Mouse (Mus musculus) intestine, embryonic 15.5 days (tissue): ENCODE data around the gene Usp54. TPM values are rescaled to one million over a fixed set of nuclear protein-coding genes. Genes with fewer than 3 reads are reported as not detected.

ENCODE experiments used
- ATAC-seq: fragments of 200-750 bp; cut with Nextera tagmentation; 2 replicates; pipeline ENCODE4 v1.8.0; 2017; ENCODE audit warnings: moderate TSS enrichment, moderate library complexity
- H3K27ac ChIP-seq: fragments of 300-500 bp; sonication (generic); 2 replicates; pipeline ENCODE4 v1.5.1; 2015; ENCODE audit warnings: mild to moderate bottlenecking, inconsistent platforms
- H3K27me3 ChIP-seq: fragments of 300-500 bp; sonication (generic); replicated peaks from 2 replicates; pipeline ENCODE4 v1.6.1; 2015; ENCODE audit warnings: inconsistent platforms
- H3K36me3 ChIP-seq: fragments of 300-500 bp; sonication (generic); 2 replicates; pipeline ENCODE4 v1.6.1; 2015; ENCODE audit warnings: inconsistent platforms
- H3K4me1 ChIP-seq: fragments of 300-500 bp; sonication (generic); replicated peaks from 2 replicates; pipeline ENCODE4 v1.6.1; 2015; ENCODE audit warnings: inconsistent platforms
- H3K4me2 ChIP-seq: fragments of 300-500 bp; sonication (generic); replicated peaks from 2 replicates; pipeline ENCODE4 v1.6.1; 2015; ENCODE audit warnings: mild to moderate bottlenecking, inconsistent platforms
- H3K4me3 ChIP-seq: fragments of 300-500 bp; sonication (generic); replicated peaks from 2 replicates; pipeline ENCODE4 v1.5.1; 2015; ENCODE audit warnings: inconsistent platforms
- H3K9ac ChIP-seq: fragments of 300-500 bp; sonication (generic); 2 replicates; pipeline ENCODE4 v1.6.1; 2015; ENCODE audit warnings: inconsistent platforms
- H3K9me3 ChIP-seq: fragments of 300-500 bp; sonication (generic); 2 replicates; pipeline ENCODE4 v1.6.1; 2016; ENCODE audit warnings: inconsistent platforms
- WGBS: fragments of 180-500 bp; shearing (Covaris S2); methylation state at CpG from one replicate; pipeline ENCODE4 v1.1.7; 2015; 5-methylcytosine and 5-hydroxymethylcytosine counted together
- polyA plus RNA-seq: library from polyadenylated mRNA; unstranded; fragments of >200 nt; fragmentation: Nextera tagmentation; extraction: Ambion mirVana; gene quantifications from 2 replicates; pipeline ENCODE4 v1.2.1, GENCODE M21; 2015

The Usp54 gene
- polyA plus RNA-seq, 1 experiment from 2014 or later = 4.4 TPM

GRCm38 (mm10) chr14:20544467-20545411 is 96.1 kb downstream of the Usp54 start:
- no peak overlapping the region for H3K9ac ChIP-seq
- H3K4me2 ChIP-seq = peak overlapping the region; percentile 56
- H3K27ac ChIP-seq = no peak overlapping the region

GRCm38 (mm10) chr14:20529643-20530042 is 111.2 kb downstream of the Usp54 start:
- 88% methylated on average over 4 of the region's 4 CpGs for WGBS
- Histone ChIP-seq H3K9me3 (no peaks in the 10 kb centered on the region), H3K36me3 (no peaks in the 10 kb centered on the region), H3K27me3 (no peaks in the 10 kb centered on the region), H3K4me3 (no peak overlapping the region), H3K27ac (no peak overlapping the region), H3K4me2 (no peak overlapping the region), H3K9ac (no peak overlapping the region), H3K4me1 (no peaks in the 10 kb centered on the region)
- no peak for ATAC-seq

More at GRCm38 (mm10) chr14:20544467-20545411, 96.1 kb downstream of the Usp54 start:
- Histone ChIP-seq H3K27me3 (no peaks in the 10 kb centered on the region), H3K4me3 (peak overlapping the region; percentile 82), H3K4me1 (peaks cover 6% of the 10 kb centered on the region; the same call in 1 of the 2 replicates), H3K36me3 (0 out of 2 replicates have a peak, but pooled peaks cover 3% of the 10 kb centered on the region), H3K9me3 (no peaks in the 10 kb centered on the region)
- WGBS = 59% methylated on average over 7 of the region's 7 CpGs
- no peak for ATAC-seq

- Histone ChIP-seq H3K4me3 (no peak overlapping the region), H3K27me3 (no peaks in the 10 kb centered on the region), H3K9me3 (no peaks in the 10 kb centered on the region), H3K9ac (no peak overlapping the region), H3K27ac (no peak overlapping the region), H3K4me2 (no peak overlapping the region), H3K36me3 (no peaks in the 10 kb centered on the region; the same call in 1 of the 2 replicates), H3K4me1 (no peaks in the 10 kb centered on the region)
- no peak for ATAC-seq
- WGBS = 94% methylated on average over 2 of the region's 2 CpGs
Observed at GRCm38 (mm10) chr14:20520179-20520578, 120.7 kb downstream of the Usp54 start.

DNA sequence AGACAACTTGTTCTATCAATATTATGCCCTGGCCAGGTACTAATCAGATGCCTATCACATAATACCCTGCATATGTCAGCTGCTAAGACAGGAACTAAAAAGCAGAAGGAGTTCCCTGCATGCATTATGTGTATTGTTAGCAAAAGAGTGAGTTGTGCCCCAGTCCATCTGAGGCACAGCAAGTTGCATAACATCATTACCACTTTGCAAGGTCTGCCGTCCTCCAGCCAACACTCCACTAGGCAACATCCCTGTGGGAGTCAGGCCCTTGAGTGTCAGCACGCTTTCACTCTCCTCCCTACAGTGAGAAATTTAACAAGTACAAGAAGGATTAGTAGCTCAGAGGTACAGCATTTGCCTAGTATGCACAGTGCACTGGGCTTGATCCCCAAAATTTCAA is 132.4 kb downstream of the Usp54 start:
- no peak for ATAC-seq
- Histone ChIP-seq H3K36me3 (no peaks in the 10 kb centered on the region), H3K27me3 (no peaks in the 10 kb centered on the region), H3K27ac (no peak overlapping the region), H3K9ac (no peak overlapping the region), H3K4me2 (no peak overlapping the region), H3K4me1 (no peaks in the 10 kb centered on the region), H3K9me3 (no peaks in the 10 kb centered on the region), H3K4me3 (no peak overlapping the region)
- 81% methylated on average over 2 of the region's 2 CpGs for WGBS

DNA sequence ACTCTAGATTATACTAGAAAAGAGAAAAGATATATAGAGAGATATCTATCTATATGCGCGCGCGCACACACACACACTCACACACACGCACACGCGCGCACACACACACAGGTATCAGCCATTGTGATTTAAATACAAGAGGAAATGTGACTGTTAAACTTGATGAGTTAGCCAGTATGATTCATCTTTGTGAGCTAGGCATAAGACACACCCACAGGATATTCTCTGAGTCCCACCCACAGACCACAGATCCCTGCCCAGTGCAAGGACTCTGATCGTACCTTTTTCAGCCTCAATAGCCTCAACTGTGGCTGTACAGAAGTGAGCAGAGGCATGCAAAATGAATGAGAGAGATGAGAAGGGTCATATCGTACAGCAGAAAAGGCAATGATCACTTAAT is 137.9 kb downstream of the Usp54 start:
- H3K4me3 ChIP-seq = no peak overlapping the region
- no peak overlapping the region for H3K9ac ChIP-seq
- no peaks in the 10 kb centered on the region for H3K27me3 ChIP-seq
- WGBS = 93% methylated on average over 10 of the region's 10 CpGs
- H3K27ac ChIP-seq = no peak overlapping the region
- no peaks in the 10 kb centered on the region for H3K9me3 ChIP-seq
- H3K4me2 ChIP-seq = no peak overlapping the region
- peak; percentile 47; the same call in 1 of the 2 replicates for ATAC-seq
- peaks cover 3% of the 10 kb centered on the region; the same call in 1 of the 2 replicates for H3K36me3 ChIP-seq
- H3K4me1 ChIP-seq = no peaks in the 10 kb centered on the region

DNA sequence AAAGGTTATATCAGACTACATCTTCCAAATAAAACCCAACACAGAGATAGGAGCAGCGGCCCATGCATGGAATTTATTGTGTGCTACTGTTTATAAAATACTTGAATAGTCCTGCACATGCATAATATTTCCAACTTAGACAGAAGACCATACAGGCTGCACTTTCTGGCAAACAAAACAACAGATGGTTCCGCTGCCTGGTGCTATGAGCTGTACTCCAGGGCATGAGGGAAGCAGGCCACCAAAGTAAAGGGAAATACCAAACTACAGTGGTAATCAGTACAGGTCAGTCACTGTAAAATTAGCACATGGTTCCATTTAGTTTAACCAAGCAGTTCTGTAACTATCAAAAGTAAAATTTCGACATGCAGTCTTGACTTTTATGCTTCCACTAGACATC is 140.9 kb downstream of the Usp54 start:
- Histone ChIP-seq H3K9me3 (no peaks in the 10 kb centered on the region), H3K4me1 (no peaks in the 10 kb centered on the region), H3K4me2 (no peak overlapping the region), H3K4me3 (no peak overlapping the region), H3K27me3 (no peaks in the 10 kb centered on the region), H3K36me3 (peaks cover 3% of the 10 kb centered on the region; the same call in 1 of the 2 replicates), H3K27ac (no peak overlapping the region), H3K9ac (no peak overlapping the region)
- WGBS = 89% methylated on average over 3 of the region's 3 CpGs
- ATAC-seq = no peak

Other genes with a start within 250 kb of the Usp54 start
- 97.9 and 100 TPM in 2 replicates for gene Mrps16, start 247.4 kb downstream of the Usp54 start, polyA plus RNA-seq
- 0.18 and 0.28 TPM in 2 replicates for gene Cfap70, start 188.8 kb downstream of the Usp54 start, polyA plus RNA-seq
- gene Anxa7, start 160.9 kb downstream of the Usp54 start, polyA plus RNA-seq = 45.5 and 47.0 TPM in 2 replicates
- gene Mss51, start 144.2 kb downstream of the Usp54 start, polyA plus RNA-seq = 0.54 and 0.98 TPM in 2 replicates
- gene Ppp3cb, start 94.5 kb downstream of the Usp54 start, polyA plus RNA-seq = 37.9 and 38.8 TPM in 2 replicates
- gene Myoz1, start 15.5 kb upstream of the Usp54 start, polyA plus RNA-seq = 0.13 and 0.57 TPM in 2 replicates
- 0.13 and 0.52 TPM in 2 replicates for gene Synpo2l, start 27.3 kb upstream of the Usp54 start, polyA plus RNA-seq
- gene Sec24c, start 33.2 kb upstream of the Usp54 start, polyA plus RNA-seq = 82.8 and 96.2 TPM in 2 replicates
- gene Fut11, start 53.9 kb upstream of the Usp54 start, polyA plus RNA-seq = 21.2 and 22.8 TPM in 2 replicates
- gene Chchd1, start 61.9 kb upstream of the Usp54 start, polyA plus RNA-seq = 191 and 227 TPM in 2 replicates
- gene Zswim8, start 66.5 kb upstream of the Usp54 start, polyA plus RNA-seq = 21.2 and 23.5 TPM in 2 replicates
- 20.4 and 21.9 TPM in 2 replicates for gene Ndst2, start 93.5 kb upstream of the Usp54 start, polyA plus RNA-seq
- 37.1 and 42.3 TPM in 2 replicates for gene Camk2g, start 153.0 kb upstream of the Usp54 start, polyA plus RNA-seq
- gene Plau, start 195.6 kb upstream of the Usp54 start, polyA plus RNA-seq = 2.5 and 2.9 TPM in 2 replicates